Mouse (Mus musculus): Measurements from ENCODE around the gene Nxph4. TPM values are rescaled to one million over a fixed set of nuclear protein-coding genes. Genes with fewer than 3 reads are reported as not detected.

Nxph4 gene
- total RNA-seq, 2 experiments from 2014 or later: 4.4 to 7.4 TPM

DNA sequence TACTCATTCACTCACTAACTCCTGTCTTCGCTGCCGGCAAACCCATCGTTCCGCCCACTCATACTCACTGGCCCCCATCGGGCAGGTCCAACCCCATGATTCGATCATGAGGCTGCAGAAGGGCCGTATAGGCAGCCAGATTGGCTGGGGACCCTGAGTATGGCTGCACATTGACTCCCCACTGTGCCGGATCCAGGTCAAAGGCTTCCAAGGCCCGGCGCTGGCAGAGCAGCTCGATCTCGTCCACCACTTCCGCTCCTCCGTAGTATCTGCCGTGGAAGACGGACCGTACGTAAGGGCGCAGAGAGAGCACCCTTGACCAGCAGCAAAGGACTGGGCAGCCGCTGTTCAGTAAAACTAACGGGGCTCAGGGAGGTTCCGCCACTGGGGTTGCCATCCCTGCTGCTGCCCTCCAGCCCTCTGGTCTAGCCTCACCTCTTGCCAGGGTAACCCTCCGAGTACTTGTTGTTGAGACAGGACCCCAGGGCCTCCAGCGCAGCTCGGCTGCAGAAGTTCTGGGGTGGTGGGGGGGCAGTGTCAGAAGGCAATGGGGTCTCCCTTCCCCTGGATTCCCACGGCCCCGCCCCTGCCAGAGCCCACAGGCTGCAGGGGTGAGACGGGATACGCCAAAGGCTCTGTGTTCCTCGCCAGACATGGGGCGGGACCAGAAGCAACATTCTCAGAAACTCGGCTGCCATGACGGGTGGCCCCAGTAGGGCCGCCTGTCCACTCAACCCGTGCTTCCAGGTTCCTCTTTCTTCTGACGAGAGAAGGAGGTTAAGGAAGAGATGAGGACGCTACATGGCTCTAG, 14.3 kb downstream of the Nxph4 start:
- intact Hi-C loops (cut with DNase I): no loop called here
- no peak for DNase-seq (ENCODE audit: low spot score in 2 of 2)

GRCm38 (mm10) chr10:127519041-127519701, 15.2 kb downstream of the Nxph4 start:
- intact Hi-C loops (cut with DNase I): no loop called here

DNA sequence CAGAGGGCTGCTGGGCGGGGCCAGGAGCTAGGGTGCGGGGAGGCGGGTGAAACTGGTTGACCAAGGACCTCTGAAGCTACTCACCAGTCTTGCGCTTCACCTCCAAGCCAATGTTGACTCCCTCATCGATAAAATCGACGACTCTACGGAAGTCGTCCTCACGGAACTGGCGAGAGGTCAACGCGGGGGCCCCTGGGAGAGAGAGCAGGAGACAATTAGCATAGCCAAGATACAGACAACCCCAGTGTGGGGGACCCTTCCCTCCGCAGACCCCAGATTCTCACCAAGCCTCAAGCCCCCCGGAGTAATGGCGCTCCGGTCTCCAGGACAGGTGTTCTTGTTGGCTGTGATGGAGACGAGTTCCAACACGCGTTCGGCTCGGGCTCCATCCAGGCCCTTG, 16.4 kb downstream of the Nxph4 start:
- intact Hi-C loops (cut with DNase I): no loop called here
- DNase-seq (ENCODE audit: low spot score in 2 of 2): no peak

More at GRCm38 (mm10) chr10:127519041-127519701, 15.2 kb downstream of the Nxph4 start:
- no peak for DNase-seq (ENCODE audit: low spot score in 2 of 2)

- intact Hi-C loops (cut with DNase I): no loop called here
- DNase-seq (ENCODE audit: low spot score in 2 of 2): no peak
These were observed 17.6 kb downstream of the Nxph4 start for GRCm38 (mm10) chr10:127516576-127517260.

DNA sequence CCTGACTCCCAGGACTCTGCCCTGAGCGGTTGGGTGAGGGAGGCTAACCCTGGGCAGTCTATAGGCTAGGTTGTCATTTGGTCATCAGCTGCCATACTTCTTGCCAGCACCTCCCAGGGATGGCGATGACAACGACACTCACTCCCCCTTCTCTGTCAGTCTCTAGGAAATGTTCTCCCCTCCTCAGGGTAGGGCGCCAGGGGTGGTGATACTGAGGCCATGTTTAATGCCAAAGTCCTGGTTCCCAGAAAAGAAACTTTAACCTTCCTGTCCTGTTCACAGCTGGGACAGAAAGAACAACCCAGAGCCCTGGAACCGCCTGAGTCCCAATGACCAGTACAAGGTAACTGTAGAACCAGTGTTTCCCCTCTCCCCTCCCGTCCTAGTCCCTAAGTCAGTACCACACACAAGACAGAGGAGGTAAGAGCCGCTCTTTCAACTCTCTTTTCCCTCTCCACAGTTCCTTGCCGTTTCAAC, 18.3 kb downstream of the Nxph4 start:
- DNase-seq (ENCODE audit: low spot score in 2 of 2): no peak
- intact Hi-C loops (cut with DNase I): no loop called here

DNA sequence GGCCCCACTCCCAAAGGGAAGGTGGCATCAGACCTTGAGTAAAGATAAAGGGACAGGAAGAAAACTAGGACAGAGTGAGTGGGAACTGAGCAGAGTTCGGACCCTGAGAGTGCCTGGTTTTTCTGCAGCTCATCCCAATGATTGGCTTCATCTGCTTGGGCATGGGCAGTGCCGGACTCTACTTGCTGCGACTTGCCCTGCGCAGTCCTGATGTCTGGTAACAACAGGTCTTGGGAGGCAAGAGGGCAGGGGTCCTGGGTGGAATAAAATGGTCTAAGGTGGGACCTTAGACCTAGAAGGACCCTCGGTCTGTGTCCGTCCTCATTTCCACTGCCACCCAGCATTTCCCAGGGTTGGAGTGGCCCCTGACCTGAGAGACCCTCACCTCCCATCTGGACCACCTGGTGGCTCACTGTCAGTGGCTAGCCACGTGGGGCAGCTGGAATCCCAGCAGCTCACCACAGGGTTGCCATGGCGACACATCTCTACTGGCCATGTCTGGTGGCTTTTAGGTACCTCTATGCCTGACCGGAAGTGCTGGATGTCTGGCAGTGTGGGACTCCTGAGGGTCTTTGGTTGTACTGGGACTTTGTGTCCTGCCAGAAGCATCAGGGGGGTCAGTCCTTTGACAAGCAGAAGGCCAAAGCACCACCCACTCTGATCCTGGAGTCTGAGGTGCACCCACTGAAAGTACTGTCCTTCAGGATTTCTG, 18.9 kb downstream of the Nxph4 start:
- DNase-seq (ENCODE audit: low spot score in 2 of 2): no peak
- intact Hi-C loops (cut with DNase I): no loop called here

GRCm38 (mm10) chr10:127514764-127515163, 19.6 kb downstream of the Nxph4 start, which contains the start of gene Ndufa4l2:
Gene Ndufa4l2, plus strand, starts transcription at chr10:127514967.
- no peak for DNase-seq (ENCODE audit: low spot score in 2 of 2)
- intact Hi-C loops (cut with DNase I): no loop called here

DNA sequence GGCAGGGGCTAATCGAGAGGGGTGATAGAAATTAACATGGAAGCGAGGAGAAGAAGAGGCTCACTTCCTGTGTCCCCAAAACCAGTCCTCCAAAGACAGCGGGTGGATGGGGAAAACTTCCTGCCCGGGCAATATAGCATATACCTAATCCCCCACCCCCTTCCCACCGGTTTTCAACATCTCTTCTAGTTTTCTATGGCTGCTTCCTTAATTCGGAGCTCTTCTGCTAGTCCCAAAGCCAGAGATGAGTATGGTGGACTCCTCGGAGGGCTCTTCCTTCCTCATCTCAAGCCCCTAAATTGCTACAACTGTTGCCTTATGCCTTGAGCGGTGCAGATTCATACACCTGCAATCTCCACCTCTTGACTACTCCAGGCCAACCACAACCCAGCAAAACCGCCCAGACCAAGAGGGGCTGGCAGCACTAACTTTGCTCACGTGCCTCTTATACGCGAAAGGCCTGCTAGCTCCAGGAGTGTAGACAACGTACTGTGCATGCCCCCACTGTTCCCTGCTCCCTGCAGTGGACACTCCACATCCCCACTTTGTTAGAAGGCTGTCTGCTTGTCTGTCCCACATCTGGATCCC, 20.2 kb downstream of the Nxph4 start:
- intact Hi-C loops (cut with DNase I): no loop called here
- no peak for DNase-seq (ENCODE audit: low spot score in 2 of 2)

- intact Hi-C loops (cut with DNase I): no loop called here
- DNase-seq (ENCODE audit: low spot score in 2 of 2): no peak
These were observed 20.8 kb downstream of the Nxph4 start for GRCm38 (mm10) chr10:127513501-127514091.

DNA sequence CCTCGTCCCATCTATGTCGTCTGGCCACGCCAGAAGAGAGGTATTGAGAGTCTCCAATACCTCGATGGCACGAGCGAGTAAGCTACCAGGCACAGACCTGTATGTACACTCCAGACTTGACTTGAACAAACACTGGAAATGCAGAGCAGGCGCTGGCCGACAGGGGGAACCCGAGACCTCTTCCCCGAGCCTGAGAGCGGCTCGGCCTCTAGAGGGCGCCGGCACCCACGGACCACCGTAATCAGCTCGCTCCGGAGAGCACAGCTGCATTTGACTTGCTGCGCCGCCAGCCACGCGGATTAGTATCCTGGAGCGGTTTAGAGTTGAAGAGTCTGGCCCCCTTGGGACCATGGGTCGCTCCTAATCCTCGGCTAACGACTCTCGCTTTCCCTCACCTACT, 21.5 kb downstream of the Nxph4 start:
- peak; percentile 96 to 97 for DNase-seq (ENCODE audit: low spot score in 2 of 2)
- intact Hi-C loops (cut with DNase I): loop anchor here (1.0 kb wide), 1 partner anchor 23 kb away; no protein-coding TSS in a partner anchor

- no peak for DNase-seq (ENCODE audit: low spot score in 2 of 2)
- intact Hi-C loops (cut with DNase I): loop anchor here (1.0 kb wide), 1 partner anchor 24 kb away; no protein-coding TSS in a partner anchor
These were observed 22.1 kb downstream of the Nxph4 start for GRCm38 (mm10) chr10:127512307-127512666.

DNA sequence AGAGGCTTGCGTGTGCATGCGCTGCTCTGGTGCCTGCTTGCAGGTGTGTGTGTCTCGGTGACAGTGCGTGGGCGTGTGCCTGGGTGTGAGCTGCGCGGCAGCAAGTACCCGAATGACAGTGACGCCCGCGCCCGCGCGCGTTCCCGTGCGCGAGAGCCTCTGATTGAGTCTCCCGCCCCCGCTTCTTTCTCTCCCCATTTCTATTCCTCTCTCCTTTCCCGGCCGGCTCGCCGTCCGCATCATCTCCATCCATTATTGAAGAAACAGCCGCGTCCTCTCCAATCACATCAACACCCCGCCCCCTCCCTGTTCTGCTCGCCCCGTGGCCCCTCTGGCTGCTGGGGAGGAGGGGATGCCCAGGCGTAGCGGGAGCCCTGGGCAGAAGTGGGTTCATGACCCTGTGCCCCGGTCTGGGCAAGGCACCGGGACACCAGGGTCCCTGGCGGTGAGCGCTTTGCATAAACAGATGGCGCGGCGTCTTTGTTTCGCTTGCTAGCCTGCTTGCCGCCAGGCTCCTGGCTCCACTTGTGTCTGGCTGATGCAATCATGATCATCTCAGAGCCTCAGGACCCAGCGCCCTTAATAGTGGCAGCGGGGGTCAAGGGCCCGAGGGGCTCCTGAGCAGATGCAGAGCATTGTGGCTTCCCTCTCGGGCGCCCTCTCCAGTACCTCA, 22.6 kb downstream of the Nxph4 start:
- intact Hi-C loops (cut with DNase I): loop anchor here (1.0 kb wide), 1 partner anchor 25 kb away; no protein-coding TSS in a partner anchor
- DNase-seq (ENCODE audit: low spot score in 2 of 2): peak; percentile 93 to 97

DNA sequence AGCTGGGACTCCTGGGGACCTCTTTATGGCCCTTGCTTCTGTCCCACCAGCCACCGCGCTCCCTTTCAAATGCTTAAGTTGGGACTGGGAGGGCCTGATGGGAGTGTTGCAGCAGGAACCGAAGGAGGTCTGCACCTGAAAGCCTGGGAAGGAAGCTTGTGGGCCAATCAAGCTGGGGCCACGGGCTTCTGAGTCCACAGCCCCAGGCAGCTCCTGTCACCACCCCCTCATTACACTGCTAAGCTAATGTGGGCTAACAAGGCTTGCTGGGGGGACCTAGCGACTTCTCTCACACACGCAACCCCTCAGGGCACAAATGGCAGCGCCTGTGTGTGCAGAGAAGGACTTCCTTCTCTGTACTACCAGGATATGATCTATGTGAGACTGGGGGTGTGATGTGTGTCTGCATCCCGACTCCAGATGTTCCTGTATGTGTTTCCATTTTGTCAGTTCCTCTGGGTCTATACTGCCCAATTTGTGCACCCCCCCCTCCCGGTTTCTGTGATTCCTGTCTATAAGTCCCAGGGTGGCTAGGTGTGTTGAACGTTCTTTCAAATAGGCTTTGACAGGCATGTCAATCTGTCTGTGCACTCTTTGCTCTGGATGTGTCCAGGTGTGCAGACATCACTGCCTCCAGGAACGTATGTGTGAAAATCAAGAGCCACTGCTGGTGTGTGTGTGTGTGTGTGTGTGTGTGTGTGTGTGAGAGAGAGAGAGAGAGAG, 23.3 kb downstream of the Nxph4 start:
- intact Hi-C loops (cut with DNase I): no loop called here
- DNase-seq (ENCODE audit: low spot score in 2 of 2): peak in 1 of 2 experiments; percentile 51

DNA sequence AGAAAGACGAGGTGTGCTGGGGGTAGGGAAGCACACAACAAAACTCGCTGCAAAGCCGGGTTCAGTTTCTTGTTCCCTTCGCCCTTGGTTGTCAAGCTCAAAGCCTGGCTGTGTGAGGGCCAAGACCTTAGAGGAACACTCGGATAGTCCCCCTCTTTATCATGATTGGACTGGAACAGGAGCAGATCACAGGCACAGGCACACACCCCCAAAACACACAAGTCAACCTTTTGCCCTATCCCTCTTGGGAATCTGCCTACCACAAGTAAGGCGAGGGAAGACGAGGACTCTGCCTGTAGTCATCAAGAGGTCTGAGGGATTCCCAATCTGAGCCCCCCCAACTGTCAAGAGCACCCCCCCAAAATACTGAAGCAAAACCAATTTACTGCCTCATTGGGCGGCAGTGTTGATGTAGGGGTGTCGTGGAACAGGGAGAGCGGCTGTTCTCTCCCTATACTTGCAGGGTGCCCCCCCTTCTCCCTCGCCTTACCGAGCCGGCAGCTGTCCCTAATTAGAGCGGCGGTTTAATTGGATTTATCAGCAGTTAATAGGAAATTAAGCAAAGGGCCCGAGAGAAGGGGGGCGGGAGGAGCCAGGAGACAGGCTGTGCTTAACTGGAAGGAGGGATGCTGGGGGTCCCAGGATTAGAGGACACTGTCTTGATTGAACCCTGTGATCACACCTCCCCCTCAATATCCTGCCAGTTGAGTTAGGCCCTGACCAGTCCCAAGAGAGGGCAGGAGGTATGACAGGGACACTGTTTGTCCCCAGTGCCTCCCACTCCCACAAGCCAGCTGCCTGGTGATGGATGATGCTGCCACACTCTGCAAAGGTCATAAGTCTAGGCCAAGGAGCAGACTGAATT, 24.3 kb downstream of the Nxph4 start:
- DNase-seq (ENCODE audit: low spot score in 2 of 2): peak in 1 of 2 experiments; percentile 38
- intact Hi-C loops (cut with DNase I): no loop called here

DNA sequence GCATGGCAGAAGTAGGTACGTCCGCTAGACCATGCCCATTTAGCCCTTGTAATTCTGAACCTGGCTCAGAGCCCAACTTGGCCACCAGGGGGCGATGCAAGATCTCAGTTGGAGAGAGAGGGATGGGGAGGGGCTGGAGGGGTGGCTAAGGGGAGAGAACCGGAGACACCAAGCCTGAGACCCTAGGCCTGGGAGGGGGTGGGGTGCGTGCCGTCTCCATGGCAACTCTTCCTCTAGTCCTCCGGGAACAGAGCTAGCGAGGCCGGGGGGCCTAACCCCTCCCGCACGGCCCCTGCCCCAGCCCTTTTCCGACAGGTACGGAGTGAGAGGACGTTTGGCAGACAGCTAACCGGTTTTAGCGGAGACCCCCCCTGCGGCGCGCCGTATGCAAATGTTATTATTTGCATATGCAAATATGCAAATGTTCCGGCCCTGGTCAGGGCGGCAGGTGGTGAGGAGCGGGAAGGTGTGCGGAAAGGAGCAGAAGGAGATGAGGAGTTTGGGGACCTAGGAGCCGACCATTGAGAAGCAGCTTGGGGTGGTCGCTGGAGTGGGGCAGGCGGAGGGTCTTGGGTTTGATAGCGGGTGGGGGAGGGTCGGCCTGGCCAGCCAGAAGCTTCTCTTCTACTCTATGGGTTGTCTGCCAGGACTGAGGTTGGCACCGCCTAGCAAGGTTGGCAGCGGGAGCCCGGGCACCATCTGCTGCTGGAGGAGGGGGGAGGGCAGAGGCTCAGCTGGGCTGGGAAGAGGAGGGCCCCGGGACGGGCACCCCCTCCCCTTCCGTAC, 25.1 kb downstream of the Nxph4 start:
- DNase-seq (ENCODE audit: low spot score in 2 of 2): peak; percentile 88 to 90
- intact Hi-C loops (cut with DNase I): no loop called here

DNA sequence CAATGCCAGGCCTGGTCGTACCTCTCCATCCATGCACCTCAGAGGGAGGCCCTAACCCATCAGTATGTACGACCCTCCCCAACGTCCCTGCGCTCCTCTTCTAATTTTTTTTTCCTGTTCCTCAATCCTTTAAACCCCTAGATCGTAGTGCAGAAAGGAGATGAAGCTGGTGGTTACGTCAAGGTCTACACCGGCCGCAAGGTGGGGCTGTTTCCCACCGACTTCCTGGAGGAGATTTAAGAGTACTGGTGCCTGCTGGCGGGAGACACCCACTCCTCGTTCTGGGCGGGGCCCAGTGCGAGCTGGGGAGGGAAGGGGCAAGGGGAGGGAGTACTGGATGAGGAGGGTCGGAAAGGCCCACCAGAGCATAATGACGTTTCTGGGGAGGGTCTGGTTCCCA, 26.1 kb downstream of the Nxph4 start:
- DNase-seq (ENCODE audit: low spot score in 2 of 2): peak; percentile 79 to 83
- intact Hi-C loops (cut with DNase I): no loop called here
